Mouse (Mus musculus): ENCODE measurements around the gene Cux2. TPM values are rescaled to one million over a fixed set of nuclear protein-coding genes. Genes with fewer than 3 reads are reported as not detected.

The Cux2 gene
- polyA plus RNA-seq, 1 experiment, result 6.4 TPM

- peaks cover 11% of the 10 kb centered on the region for H3K4me1 ChIP-seq (ENCODE audit: control insufficient read depth, insufficient read depth, low read length)
- peak overlapping the region; percentile 59 for H3K4me3 ChIP-seq (replicated peaks; ENCODE audit: extremely low read depth, low read depth, low read length)
- DNase-seq, result peak; percentile 89
- under 1% methylated on average over 33 of the region's 33 CpGs for WGBS
- peak; percentile 73 for TF ChIP-seq CTCF (IDR thresholded peaks at IDR 0.05; ENCODE audit: insufficient read depth, low read length)
- TF ChIP-seq POLR2A (IDR thresholded peaks at IDR 0.05; ENCODE audit: borderline replicate concordance, extremely low read depth, low read depth, low read length), result no peak; the same call in 1 of the 2 replicates
Observed at GRCm38 (mm10) chr5:121842665-121843118, 207.2 kb downstream of the Cux2 start.

GRCm38 (mm10) chr5:121841973-121842372 is 207.9 kb downstream of the Cux2 start:
- Histone ChIP-seq H3K4me3 (replicated peaks; ENCODE audit: extremely low read depth, low read depth, low read length) (no peak overlapping the region), H3K4me1 (ENCODE audit: control insufficient read depth, insufficient read depth, low read length) (peaks cover 13% of the 10 kb centered on the region)
- DNase-seq, result no peak
- WGBS, result 42% methylated on average over 10 of the region's 10 CpGs
- TF ChIP-seq CTCF (IDR thresholded peaks at IDR 0.05; ENCODE audit: insufficient read depth, low read length), result no peak
- TF ChIP-seq POLR2A (IDR thresholded peaks at IDR 0.05; ENCODE audit: borderline replicate concordance, extremely low read depth, low read depth, low read length), result no peak

- WGBS, result 84% methylated on average over 9 of the region's 9 CpGs
- no peak for DNase-seq
- no peak for TF ChIP-seq CTCF (IDR thresholded peaks at IDR 0.05; ENCODE audit: insufficient read depth, low read length)
- no peak for TF ChIP-seq POLR2A (IDR thresholded peaks at IDR 0.05; ENCODE audit: borderline replicate concordance, extremely low read depth, low read depth, low read length)
- peaks cover 13% of the 10 kb centered on the region for H3K4me1 ChIP-seq (ENCODE audit: control insufficient read depth, insufficient read depth, low read length)
- no peak overlapping the region for H3K4me3 ChIP-seq (replicated peaks; ENCODE audit: extremely low read depth, low read depth, low read length)
Observed at GRCm38 (mm10) chr5:121841516-121841915, 208.4 kb downstream of the Cux2 start.

DNA sequence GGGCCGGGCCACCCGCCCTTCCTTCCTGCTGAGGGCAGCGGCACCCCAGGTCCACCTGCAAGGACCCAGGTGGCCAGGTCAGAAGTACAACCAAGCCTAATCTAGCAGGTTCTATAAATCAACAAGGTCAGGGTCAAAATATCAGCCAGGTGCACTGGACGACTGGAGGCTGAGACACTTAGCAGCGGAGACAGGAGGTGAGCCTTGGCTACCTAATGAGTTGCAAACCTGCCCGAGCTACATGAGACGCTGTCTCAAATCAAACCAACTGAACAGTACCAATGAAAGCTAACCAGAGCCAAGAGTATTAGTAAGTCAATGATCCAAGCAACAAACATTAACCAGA is 210.8 kb downstream of the Cux2 start:
- DNase-seq, result no peak
- no peak for TF ChIP-seq CTCF (IDR thresholded peaks at IDR 0.05; ENCODE audit: insufficient read depth, low read length)
- TF ChIP-seq POLR2A (IDR thresholded peaks at IDR 0.05; ENCODE audit: borderline replicate concordance, extremely low read depth, low read depth, low read length), result no peak
- Histone ChIP-seq H3K4me3 (replicated peaks; ENCODE audit: extremely low read depth, low read depth, low read length) (peak overlapping the region; percentile 63), H3K4me1 (ENCODE audit: control insufficient read depth, insufficient read depth, low read length) (peaks cover 22% of the 10 kb centered on the region)
- 31% methylated on average over 7 of the region's 7 CpGs for WGBS

GRCm38 (mm10) chr5:121838341-121839127 is 211.4 kb downstream of the Cux2 start:
- H3K4me1 ChIP-seq (ENCODE audit: control insufficient read depth, insufficient read depth, low read length), result peaks cover 23% of the 10 kb centered on the region
- H3K4me3 ChIP-seq (replicated peaks; ENCODE audit: extremely low read depth, low read depth, low read length), result peak overlapping the region; percentile 63
- peak; percentile 57; the same call in 1 of the 2 replicates for TF ChIP-seq POLR2A (IDR thresholded peaks at IDR 0.05; ENCODE audit: borderline replicate concordance, extremely low read depth, low read depth, low read length)
- TF ChIP-seq CTCF (IDR thresholded peaks at IDR 0.05; ENCODE audit: insufficient read depth, low read length), result no peak
- WGBS, result 2% methylated on average over 46 of the region's 46 CpGs
- peak; percentile 80 for DNase-seq

DNA sequence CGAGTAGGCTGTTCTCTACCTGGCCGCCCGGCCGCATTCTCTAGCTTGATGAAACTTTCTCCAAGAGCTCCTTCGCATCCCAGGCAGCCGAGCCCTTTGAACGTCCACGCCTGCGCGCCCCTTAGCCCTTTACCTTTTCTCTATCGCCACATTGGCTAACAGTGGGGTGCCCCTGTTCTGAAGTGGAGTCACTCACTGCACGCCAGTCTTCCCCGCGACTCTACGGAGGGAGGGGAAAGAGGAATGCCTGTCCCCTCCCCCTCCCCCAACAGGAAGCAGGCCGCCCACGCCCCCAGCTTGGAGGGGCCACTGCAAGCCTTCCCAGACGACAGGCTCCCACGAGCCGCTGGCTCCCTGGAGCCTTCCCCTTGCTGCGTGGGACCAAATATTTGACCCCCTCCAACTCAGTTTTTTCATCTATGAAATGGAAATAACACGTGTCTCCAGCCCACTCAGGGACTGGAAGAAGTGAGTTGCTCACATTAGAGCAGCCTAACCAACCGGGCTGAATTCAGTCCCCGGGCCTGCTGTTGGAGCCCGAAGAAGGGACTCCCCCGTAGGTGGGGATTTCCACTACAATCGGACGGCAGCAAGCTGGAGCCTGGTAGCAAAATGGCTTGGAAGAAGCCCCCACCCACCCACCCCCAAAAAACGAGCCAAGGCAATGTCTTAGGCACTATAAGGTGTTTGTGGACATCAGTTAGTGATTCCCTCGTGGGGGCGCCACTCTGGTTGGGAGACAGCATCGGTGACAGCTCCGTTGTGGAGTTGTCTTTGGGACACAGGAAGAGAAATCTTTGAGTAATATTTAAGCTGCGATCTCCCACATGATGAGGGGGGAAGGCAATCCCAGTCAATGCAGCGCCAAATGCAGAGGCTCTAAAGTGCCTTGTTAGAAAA is 212.2 kb downstream of the Cux2 start, which contains the start of gene Sh2b3:
Gene Sh2b3, minus strand, starts transcription at position 206 of the 900 bp plus-strand sequence.
- H3K4me3 ChIP-seq (replicated peaks; ENCODE audit: extremely low read depth, low read depth, low read length), result peak within 1 kb of the TSS; percentile 67
- no peak for DNase-seq
- peaks cover 29% of the 10 kb centered on the region for H3K4me1 ChIP-seq (ENCODE audit: control insufficient read depth, insufficient read depth, low read length)
- WGBS, result 1% methylated on average over 35 of the region's 35 CpGs
- TF ChIP-seq POLR2A (IDR thresholded peaks at IDR 0.05; ENCODE audit: borderline replicate concordance, extremely low read depth, low read depth, low read length) (peak; percentile 38; the same call in 1 of the 2 replicates), CTCF (IDR thresholded peaks at IDR 0.05; ENCODE audit: insufficient read depth, low read length) (no peak)

- peak overlapping the region; percentile 67 for H3K4me3 ChIP-seq (replicated peaks; ENCODE audit: extremely low read depth, low read depth, low read length)
- WGBS, result 2% methylated on average over 75 of the region's 77 CpGs
- peak; percentile 93 for DNase-seq
- peaks cover 30% of the 10 kb centered on the region for H3K4me1 ChIP-seq (ENCODE audit: control insufficient read depth, insufficient read depth, low read length)
- TF ChIP-seq CTCF (IDR thresholded peaks at IDR 0.05; ENCODE audit: insufficient read depth, low read length) (no peak), POLR2A (IDR thresholded peaks at IDR 0.05; ENCODE audit: borderline replicate concordance, extremely low read depth, low read depth, low read length) (peak; percentile 89)
Observed at GRCm38 (mm10) chr5:121836692-121837415, 213.0 kb downstream of the Cux2 start.

DNA sequence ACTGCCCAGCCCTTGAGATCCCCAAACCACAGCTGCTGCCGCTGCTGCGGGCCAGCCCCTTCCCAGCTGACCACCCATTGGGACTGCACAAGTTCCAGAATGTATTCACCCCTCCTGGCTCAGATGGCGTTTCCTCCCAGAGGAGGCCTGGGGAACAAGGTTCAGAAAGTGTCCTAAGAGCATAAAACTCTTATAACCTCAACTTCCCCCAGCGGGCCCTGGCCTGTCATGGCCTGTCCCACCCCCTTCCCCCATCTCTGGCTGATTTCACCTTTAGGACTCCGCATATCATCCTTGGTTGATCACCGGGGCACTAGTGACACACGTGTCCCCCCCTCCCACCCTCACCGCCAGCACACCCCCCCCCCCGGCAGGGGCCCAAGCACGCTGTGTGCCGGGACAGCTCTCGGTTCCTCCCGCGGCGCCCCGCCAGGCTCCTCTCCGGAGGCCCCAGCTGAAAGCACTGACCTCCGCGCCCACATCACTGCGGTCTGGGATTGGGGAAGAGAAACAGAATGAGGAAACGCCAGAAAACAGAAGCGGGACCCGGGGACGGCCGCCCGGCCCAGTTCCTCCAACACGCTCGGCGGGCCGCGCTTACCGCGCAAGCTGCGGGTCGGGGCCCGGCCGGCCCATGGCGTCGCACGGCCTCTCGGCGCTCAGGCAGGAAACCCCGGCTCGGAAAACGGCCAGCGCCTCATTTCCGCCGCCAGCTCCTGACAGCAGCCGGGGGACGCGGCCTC is 213.8 kb downstream of the Cux2 start:
- no peak for DNase-seq
- WGBS, result under 1% methylated on average over 51 of the region's 51 CpGs
- Histone ChIP-seq H3K4me3 (replicated peaks; ENCODE audit: extremely low read depth, low read depth, low read length) (peak overlapping the region; percentile 67), H3K4me1 (ENCODE audit: control insufficient read depth, insufficient read depth, low read length) (peaks cover 33% of the 10 kb centered on the region)
- TF ChIP-seq CTCF (IDR thresholded peaks at IDR 0.05; ENCODE audit: insufficient read depth, low read length) (no peak), POLR2A (IDR thresholded peaks at IDR 0.05; ENCODE audit: borderline replicate concordance, extremely low read depth, low read depth, low read length) (no peak)
